Mouse (Mus musculus) T-helper 1 cell (primary cell): ENCODE data around the gene Olfr139.

Experiments
- in situ Hi-C: fragments of 300-600 bp; cut with MboI, MseI; formaldehyde crosslinking; loops from one replicate; pipeline ENCODE4 v1.15.1; 2025; ENCODE audit warnings: high pct_unique_total_duplicates

The Olfr139 gene

DNA sequence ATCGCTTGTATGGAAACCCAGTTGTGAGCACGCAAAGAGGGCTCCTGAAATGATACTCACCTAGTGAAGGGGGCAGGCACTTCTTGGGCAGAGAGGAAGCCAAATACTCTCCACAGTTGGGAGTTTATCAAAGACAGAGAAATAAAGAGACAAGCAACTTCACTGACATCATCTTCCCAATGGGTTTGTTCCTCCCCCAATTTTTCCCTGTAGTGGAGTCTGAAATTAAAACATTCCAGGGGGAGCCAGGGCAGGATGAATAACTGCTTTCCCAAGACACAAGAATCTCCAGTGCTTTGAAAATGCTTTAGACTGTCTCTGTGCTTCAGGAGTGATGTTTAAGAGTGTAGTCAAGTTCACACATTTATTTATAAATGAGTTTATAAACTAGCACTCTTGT lies at the start of gene Olfr139, which contains the start of gene Olfr399:
TSS of gene Olfr139 (minus strand) at position 101 of the 400 bp plus-strand sequence.
TSS of gene Olfr399 (minus strand) at position 165 of the 400 bp plus-strand sequence.
- in situ Hi-C loops: no loop called here

DNA sequence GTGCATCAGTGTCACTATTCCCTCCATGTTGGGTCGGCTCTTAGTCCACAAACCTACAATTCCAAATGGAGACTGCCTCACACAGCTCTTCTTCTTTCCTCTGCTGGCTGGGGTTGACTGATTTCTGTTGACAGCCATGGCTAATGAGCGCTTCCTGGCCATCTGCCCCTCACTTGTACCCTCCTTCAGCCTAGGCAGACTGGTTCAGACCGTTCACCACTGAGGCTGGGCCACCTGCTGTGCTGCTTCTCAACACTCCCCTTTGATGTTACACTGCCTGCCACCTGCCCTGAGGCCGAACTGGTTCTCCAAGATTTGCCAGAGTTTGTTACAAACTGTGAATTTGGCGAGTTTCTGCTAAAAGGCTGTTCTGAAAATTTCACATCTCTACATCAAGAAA lies 48.7 kb upstream of the Olfr139 start:
- in situ Hi-C loops: no loop called here

DNA sequence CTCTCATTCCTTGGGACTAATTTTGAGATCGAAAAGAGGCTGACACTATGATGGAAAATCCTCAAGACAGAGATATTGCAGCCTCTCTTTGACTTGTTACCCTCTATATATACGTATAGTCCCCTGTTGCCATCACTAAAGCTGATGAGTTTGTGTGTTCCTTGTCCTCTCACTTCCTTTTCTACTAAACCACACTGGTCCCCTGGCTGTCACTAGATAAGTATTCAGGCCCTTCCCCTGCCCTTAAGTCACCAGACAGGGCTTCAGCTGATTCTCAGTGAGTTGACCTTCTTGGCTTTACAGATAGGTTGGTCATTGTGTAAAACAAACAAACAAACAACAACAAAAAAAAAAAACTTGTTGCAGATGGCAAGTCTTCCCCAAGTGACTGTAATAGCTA lies 45.2 kb upstream of the Olfr139 start:
- in situ Hi-C loops: no loop called here

DNA sequence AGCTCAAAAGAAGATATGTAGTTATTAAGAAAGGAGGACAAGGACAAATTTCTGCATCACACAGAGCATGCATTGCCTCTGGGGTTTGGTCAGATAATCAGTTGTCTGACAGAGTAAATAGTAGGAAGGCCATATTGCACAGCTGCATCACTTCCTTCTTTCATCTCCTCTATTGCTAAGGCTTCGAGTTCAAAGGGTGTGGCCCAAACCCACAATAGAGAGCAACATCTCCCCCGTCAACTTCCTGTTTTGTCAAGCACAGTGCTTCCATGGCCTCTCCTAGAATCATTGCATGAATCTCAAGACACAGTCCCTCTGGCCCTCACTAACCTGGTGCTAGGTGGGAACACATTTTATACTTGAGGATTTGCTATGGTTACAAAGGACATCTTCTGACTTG lies 44.4 kb upstream of the Olfr139 start:
- in situ Hi-C loops: no loop called here

DNA sequence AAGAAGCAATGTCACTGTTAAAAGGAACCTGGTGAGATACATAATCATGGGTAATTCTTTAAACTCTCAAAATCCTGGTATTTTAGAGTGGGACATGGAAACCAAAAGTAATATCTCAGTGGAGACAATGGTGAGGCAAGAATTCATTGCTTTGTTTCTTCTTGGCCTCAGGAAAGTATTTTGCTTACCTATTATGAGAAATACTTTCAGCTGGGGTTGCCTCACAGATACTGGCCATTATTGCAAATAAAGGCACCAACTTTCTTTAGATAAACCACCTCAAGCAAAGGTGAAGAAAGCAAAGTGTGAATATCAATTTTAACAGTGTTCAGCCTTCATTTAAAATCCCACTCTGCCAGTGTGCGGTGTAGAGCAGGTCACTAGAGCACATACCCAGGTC lies 13.3 kb upstream of the Olfr139 start, which contains the start of gene Zfp616:
TSS of gene Zfp616 (plus strand) at position 301 of the 400 bp plus-strand sequence.
- in situ Hi-C loops: no loop called here

DNA sequence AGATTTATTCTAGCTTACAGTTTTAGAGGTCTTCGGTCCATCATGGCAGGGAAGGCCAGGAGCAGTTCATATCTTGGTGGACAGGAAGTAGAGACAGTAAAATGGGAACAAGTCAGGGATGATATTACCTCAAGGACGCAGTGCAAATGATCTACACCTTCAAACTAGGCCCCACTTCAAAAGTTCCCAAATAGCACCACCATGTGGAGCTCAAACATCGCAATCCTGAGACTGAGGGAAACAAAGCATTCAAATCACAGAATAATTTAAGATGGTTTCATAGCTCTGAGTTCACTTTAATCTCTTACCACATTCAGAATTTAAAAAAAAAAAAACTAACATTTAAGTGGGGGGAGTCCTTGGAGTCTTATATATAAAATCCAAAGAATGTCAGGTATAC lies 5.0 kb downstream of the Olfr139 start:
- in situ Hi-C loops: no loop called here
